Mouse (Mus musculus): ENCODE measurements around the gene Pcbp4.

DNA sequence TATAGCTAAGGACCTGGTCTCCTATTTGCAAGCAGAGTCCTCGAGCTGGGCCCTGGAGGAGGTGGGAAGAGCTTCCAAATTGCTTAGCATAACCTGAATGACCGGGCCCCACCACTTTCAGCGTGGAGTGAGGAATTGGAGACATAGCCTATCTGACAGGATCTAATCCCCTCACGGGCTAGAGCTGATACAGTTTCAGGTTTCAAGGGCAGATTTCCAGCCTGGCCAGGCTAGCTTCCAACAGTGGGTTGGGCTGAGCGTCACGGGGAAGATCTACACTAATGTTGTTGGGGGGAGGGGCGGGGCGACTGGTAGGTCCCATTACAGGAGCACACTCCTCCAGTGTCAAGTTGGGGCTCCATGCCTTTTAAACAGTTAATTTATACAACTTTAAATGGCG, 2.4 kb upstream of the Pcbp4 start:
- no peak for TF ChIP-seq CTCF (IDR thresholded peaks at IDR 0.05; ENCODE audit: low read depth)
- TF ChIP-seq EP300 (IDR thresholded peaks at IDR 0.05; ENCODE audit: low read depth), result no peak
